Mouse (Mus musculus) macrophage (primary cell): Measurements from ENCODE around the gene Cblb. TPM values are rescaled to one million over a fixed set of nuclear protein-coding genes. Genes with fewer than 3 reads are reported as not detected.

Experiments
- H3K27ac ChIP-seq: fragments of 350-480 bp; formaldehyde crosslinking; 2 replicates; pipeline ENCODE4 v1.9.0; 2021
- H3K36me3 ChIP-seq: fragments of 350-480 bp; formaldehyde crosslinking; 2 replicates; pipeline ENCODE4 v1.9.0; 2021; ENCODE audit errors: inconsistent target
- H3K4me3 ChIP-seq: fragments of 350-480 bp; formaldehyde crosslinking; 2 replicates; pipeline ENCODE4 v1.9.0; 2021; ENCODE audit errors: inconsistent target
- H3K79me2 ChIP-seq: fragments of 350-480 bp; formaldehyde crosslinking; 2 replicates; pipeline ENCODE4 v1.9.0; 2021; ENCODE audit errors: inconsistent target
- WGBS: methylation state at CpG from one replicate; pipeline ENCODE4 v1.1.7; 2026; ENCODE audit warnings: inconsistent platforms; ENCODE audit not compliant: missing documents; 5-methylcytosine and 5-hydroxymethylcytosine counted together
- polyA plus RNA-seq: library from polyadenylated mRNA; stranded (reverse); fragments of 250-400 nt; gene quantifications from 3 replicates; pipeline ENCODE4 v1.2.4, GENCODE M21; 2018; ENCODE audit warnings: inconsistent platforms

The Cblb gene
- polyA plus RNA-seq, 1 experiment from 2014 or later, result 30.7 TPM

GRCm38 (mm10) chr16:52100466-52100865 is 69.4 kb downstream of the Cblb start:
- no peak overlapping the region for H3K27ac ChIP-seq
- WGBS, result 96% methylated on average over 6 of the region's 6 CpGs
- H3K79me2 ChIP-seq, result peaks cover 86% of the 10 kb centered on the region
- H3K36me3 ChIP-seq, result no peaks in the 10 kb centered on the region; the same call in 1 of the 2 replicates
- no peak overlapping the region for H3K4me3 ChIP-seq

GRCm38 (mm10) chr16:52104608-52105007 is 73.6 kb downstream of the Cblb start:
- Histone ChIP-seq H3K4me3 (no peak overlapping the region), H3K27ac (no peak overlapping the region), H3K79me2 (peaks cover 100% of the 10 kb centered on the region), H3K36me3 (no peaks in the 10 kb centered on the region; the same call in 1 of the 2 replicates)
- 99% methylated on average over 9 of the region's 9 CpGs for WGBS

DNA sequence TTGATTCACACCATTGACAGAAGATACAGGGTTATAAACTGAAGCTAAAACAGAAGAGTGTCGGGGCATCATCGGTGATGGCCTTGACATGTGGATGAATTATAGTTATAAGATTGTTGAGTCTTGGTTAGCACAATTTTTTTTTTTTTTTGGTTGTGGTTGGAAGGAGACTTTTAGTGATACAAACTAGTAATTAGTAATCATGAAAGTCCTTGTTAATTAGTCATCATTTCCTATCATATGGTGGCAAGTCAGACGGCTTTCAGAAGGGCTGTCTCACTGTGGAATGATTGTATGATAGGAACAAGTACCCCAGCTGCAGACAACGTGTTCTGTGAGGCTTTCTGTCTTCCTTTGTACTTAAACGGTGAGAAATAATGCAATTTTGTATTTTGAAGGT is 76.8 kb downstream of the Cblb start:
- peaks cover 93% of the 10 kb centered on the region for H3K79me2 ChIP-seq
- WGBS, result 79% methylated on average over 5 of the region's 5 CpGs
- H3K27ac ChIP-seq, result no peak overlapping the region
- H3K36me3 ChIP-seq, result peaks cover 2% of the 10 kb centered on the region; the same call in 1 of the 2 replicates
- no peak overlapping the region for H3K4me3 ChIP-seq

GRCm38 (mm10) chr16:52114473-52114872 is 83.4 kb downstream of the Cblb start:
- Histone ChIP-seq H3K79me2 (peaks cover 88% of the 10 kb centered on the region), H3K36me3 (peaks cover 5% of the 10 kb centered on the region; the same call in 1 of the 2 replicates), H3K4me3 (no peak overlapping the region), H3K27ac (no peak overlapping the region)
- 96% methylated on average over 4 of the region's 4 CpGs for WGBS

GRCm38 (mm10) chr16:52119003-52119402 is 88.0 kb downstream of the Cblb start:
- H3K4me3 ChIP-seq, result no peak overlapping the region
- WGBS, result 100% methylated on average over 4 of the region's 4 CpGs

GRCm38 (mm10) chr16:52124974-52125373 is 93.9 kb downstream of the Cblb start:
- no peak overlapping the region for H3K4me3 ChIP-seq
- H3K27ac ChIP-seq, result no peak overlapping the region
- H3K36me3 ChIP-seq, result no peaks in the 10 kb centered on the region; the same call in 1 of the 2 replicates
- H3K79me2 ChIP-seq, result peaks cover 100% of the 10 kb centered on the region

More at GRCm38 (mm10) chr16:52119003-52119402, 88.0 kb downstream of the Cblb start:
- Histone ChIP-seq H3K27ac (no peak overlapping the region), H3K79me2 (peaks cover 99% of the 10 kb centered on the region), H3K36me3 (no peaks in the 10 kb centered on the region; the same call in 1 of the 2 replicates)

GRCm38 (mm10) chr16:52125896-52126295 is 94.9 kb downstream of the Cblb start:
- 96% methylated on average over 4 of the region's 4 CpGs for WGBS
- H3K4me3 ChIP-seq, result no peak overlapping the region
- no peaks in the 10 kb centered on the region; the same call in 1 of the 2 replicates for H3K36me3 ChIP-seq
- no peak overlapping the region for H3K27ac ChIP-seq
- H3K79me2 ChIP-seq, result peaks cover 92% of the 10 kb centered on the region

- WGBS, result 70% methylated on average over 4 of the region's 5 CpGs
- peaks cover 57% of the 10 kb centered on the region for H3K79me2 ChIP-seq
- H3K27ac ChIP-seq, result no peak overlapping the region
Measured at GRCm38 (mm10) chr16:52129357-52129905, 98.4 kb downstream of the Cblb start.

DNA sequence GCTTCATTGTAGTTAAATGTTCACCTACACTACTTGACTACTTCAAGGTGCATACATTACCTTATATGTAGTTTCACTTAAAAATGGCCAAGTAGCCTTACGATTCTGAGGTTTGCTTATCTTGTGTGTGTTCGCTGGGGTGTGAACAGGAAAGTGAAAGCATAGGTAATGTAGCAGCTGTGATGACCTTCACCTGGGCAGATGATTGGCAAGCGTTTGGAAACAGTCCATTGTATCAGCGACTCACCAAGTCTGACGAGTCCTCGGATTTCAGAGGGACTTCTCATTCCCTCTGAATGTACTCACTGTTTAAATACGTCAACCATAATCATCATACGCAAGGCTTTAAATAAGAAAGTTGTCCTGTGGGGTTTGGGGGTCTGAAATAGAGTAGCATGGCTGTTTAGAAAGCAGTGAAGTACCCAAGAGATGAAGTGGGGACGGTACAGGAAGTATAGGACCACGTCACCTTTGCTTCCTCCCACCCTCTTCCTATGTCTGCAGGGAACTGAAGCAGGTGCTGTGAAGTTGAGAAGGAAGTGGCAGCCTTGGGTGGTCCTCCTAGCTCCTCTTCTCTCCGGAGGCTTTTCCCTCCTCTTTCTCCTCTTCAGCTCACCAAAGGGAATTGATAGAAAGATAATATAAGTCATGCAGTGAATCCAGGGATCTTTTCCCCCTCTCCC is 101.9 kb downstream of the Cblb start:
- 83% methylated on average over 11 of the region's 11 CpGs for WGBS
- H3K4me3 ChIP-seq, result no peak overlapping the region
- no peak overlapping the region for H3K27ac ChIP-seq

More at GRCm38 (mm10) chr16:52129357-52129905, 98.4 kb downstream of the Cblb start:
- no peak overlapping the region for H3K4me3 ChIP-seq
- H3K36me3 ChIP-seq, result peaks cover 9% of the 10 kb centered on the region; the same call in 1 of the 2 replicates

DNA sequence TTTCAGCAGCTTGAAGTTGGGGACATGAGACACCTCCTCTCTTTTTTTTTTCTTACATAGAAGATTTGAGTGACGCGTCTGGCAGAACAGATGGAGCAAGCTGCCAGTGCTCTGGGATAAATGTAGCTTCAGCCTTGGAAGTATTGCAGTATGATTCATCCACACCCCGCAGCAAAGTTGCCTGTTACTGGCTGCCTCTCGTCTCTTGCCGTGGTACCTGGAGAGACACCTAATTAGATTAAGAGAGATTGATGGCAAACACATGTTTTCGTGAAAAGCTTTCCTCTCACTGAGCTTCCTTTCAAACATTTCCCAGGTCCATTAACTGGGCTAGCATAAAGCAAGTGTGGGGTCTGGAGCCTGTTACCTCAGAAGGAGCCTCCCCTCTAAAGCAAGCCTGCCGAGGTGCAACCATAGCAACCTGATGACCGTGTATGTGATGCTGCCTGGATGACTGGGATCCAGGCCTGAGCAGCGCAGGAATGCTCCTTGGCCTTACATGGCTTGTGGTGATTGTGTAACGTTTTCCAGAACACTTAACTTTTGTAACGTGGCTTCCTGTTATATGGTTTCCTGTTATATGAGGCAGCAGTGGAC is 103.7 kb downstream of the Cblb start:
- WGBS, result 67% methylated on average over 11 of the region's 11 CpGs
- Histone ChIP-seq H3K36me3 (peaks cover 31% of the 10 kb centered on the region; the same call in 1 of the 2 replicates), H3K79me2 (peaks cover 4% of the 10 kb centered on the region), H3K4me3 (no peak overlapping the region), H3K27ac (no peak overlapping the region)

More for the DNA sequence above, 101.9 kb downstream of the Cblb start:
- Histone ChIP-seq H3K36me3 (peaks cover 24% of the 10 kb centered on the region; the same call in 1 of the 2 replicates), H3K79me2 (peaks cover 22% of the 10 kb centered on the region)

DNA sequence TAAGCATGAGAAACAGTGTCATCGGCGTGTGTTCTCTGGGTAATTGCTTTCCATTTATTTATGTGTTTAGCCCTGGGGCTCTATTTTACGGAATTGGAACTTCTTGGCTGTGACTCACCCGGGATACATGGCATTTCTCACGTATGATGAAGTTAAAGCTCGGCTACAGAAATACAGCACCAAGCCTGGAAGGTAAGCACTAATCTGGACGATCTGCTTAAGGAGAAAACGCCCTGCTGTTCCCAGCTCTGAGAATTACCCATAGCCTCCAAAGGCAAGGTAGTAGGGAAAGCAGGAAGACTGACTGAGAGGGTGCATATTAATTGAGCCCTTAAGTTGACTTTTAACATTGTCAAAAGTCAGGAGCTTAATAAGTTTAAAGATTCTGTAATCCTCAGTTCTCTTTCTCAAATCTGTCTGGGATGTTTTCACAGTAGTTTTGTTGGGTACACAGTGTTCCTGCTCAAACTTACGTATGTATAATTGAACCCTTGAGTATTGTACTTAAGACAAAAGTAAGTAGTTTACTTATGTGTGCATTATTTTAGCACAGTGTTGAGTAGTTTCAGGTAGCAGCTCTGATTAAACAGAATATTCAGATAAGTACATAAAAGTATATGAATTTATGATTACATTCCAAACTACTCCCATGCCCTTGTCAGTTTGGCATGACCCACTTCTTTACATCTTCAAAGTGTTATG is 104.8 kb downstream of the Cblb start:
- H3K36me3 ChIP-seq, result peaks cover 31% of the 10 kb centered on the region; the same call in 1 of the 2 replicates
- no peaks in the 10 kb centered on the region for H3K79me2 ChIP-seq
- WGBS, result 97% methylated on average over 9 of the region's 9 CpGs
- no peak overlapping the region for H3K4me3 ChIP-seq
- no peak overlapping the region for H3K27ac ChIP-seq

- Histone ChIP-seq H3K4me3 (no peak overlapping the region), H3K79me2 (no peaks in the 10 kb centered on the region), H3K36me3 (peaks cover 28% of the 10 kb centered on the region; the same call in 1 of the 2 replicates), H3K27ac (no peak overlapping the region)
- 78% methylated on average over 13 of the region's 13 CpGs for WGBS
Measured at GRCm38 (mm10) chr16:52143101-52143500, 112.1 kb downstream of the Cblb start.

GRCm38 (mm10) chr16:52143818-52144217 is 112.8 kb downstream of the Cblb start:
- peaks cover 23% of the 10 kb centered on the region; the same call in 1 of the 2 replicates for H3K36me3 ChIP-seq
- 94% methylated on average over 2 of the region's 3 CpGs for WGBS

GRCm38 (mm10) chr16:52144792-52145191 is 113.8 kb downstream of the Cblb start:
- H3K27ac ChIP-seq, result peak overlapping the region; percentile 12; the same call in 1 of the 2 replicates
- H3K4me3 ChIP-seq, result no peak overlapping the region
- WGBS, result 14% methylated on average over 3 of the region's 5 CpGs

More at GRCm38 (mm10) chr16:52143818-52144217, 112.8 kb downstream of the Cblb start:
- H3K27ac ChIP-seq, result no peak overlapping the region
- H3K4me3 ChIP-seq, result no peak overlapping the region
- H3K79me2 ChIP-seq, result no peaks in the 10 kb centered on the region

More at GRCm38 (mm10) chr16:52144792-52145191, 113.8 kb downstream of the Cblb start:
- H3K79me2 ChIP-seq, result no peaks in the 10 kb centered on the region
- peaks cover 23% of the 10 kb centered on the region; the same call in 1 of the 2 replicates for H3K36me3 ChIP-seq
